Mouse (Mus musculus): ENCODE results near the gene Srp14.

Gene Srp14

GRCm38 (mm10) chr2:118479550-118479909 is at the start of gene Srp14:
TSS of gene Srp14 (minus strand) at chr2:118479711.
- DNase-seq (ENCODE audit: low spot score in 2 of 2): peak; percentile 92 to 95

DNA sequence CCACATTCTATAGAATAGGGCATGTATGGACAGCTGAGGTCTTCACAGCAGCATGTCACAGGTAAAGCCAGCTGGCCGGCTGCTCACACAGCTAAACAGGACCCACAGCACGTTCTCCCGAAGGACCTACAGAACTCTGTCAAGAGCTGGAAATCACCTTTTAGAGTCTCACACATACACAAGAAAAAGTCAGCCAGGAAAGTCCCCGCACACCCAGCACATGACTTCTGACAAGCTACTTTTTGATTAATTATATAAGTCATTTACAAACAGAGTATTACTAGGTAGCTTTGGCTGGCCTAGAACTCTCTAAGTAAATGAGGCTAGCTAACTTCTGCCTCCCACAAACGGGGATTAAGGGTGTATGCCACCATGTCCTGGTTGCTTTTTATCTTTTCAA is 47.0 kb upstream of the Srp14 start:
- no peak for DNase-seq (ENCODE audit: low spot score in 2 of 2)

DNA sequence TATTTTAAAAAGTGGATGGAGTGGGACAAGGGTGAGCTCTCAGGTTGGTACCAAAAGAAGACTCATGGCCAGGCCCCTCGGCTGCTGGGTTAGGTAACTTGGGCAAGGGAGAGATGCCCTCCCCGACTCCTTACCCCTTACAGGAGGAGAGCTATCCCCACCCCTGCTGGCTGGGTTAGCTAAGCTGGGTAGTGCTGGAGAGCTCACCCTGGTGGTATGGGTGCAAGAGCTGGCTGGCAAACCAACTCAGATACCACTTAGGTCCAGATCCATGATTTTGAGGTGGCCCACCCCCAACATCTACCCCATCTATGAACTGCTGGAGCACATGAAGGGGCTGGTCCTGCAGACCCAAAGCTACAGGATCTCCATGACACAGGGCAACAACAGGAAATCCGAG is 45.3 kb upstream of the Srp14 start:
- no peak for DNase-seq (ENCODE audit: low spot score in 2 of 2)

GRCm38 (mm10) chr2:118523163-118523730 is 43.7 kb upstream of the Srp14 start:
- no peak for DNase-seq (ENCODE audit: low spot score in 2 of 2)

- no peak for DNase-seq (ENCODE audit: low spot score in 2 of 2)
These were observed 42.8 kb upstream of the Srp14 start for GRCm38 (mm10) chr2:118522265-118522664.

DNA sequence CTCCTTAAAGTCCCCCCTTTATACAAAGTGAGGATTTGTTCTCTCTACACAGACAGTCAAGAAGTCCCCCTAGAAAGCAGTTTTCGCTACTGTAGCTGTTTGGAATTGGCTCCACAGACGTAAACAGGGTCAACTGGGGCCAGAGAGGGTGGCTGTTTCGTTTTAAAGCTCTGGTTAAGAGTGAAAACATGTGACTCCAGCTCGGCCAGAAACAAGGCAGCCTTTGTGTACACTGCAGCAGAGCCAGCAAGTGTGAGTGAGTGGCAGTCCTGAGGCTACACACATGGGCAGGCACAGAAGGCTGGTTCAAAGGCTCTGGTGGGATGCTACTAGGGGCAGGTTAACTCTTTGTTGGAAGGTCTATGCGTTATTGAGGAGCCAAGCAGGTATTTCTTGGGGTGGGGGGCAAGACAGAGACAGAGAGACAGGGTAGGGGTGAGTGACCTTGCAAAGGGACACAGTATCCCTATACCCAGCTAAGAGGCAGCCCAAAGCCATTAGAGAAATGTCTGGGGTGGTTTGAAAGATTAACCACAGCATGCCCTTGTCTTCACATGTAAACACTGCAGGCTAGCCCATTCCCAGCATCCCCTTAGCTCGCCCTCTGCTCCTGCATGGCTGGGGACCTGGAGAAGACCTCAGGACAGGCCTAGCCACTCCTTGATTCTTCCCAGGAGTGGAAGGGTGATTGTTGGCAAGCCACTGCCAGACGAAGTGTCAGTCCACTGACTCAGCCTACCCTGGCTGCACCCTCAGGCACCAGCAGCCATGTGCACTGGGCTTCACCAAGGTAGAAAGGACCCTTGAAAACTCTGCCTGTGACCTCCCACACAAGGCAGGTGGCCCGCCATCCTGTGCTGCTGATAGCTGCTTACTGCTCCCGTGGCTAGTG is 40.8 kb upstream of the Srp14 start:
- peak in 1 of 2 experiments; percentile 25 for DNase-seq (ENCODE audit: low spot score in 2 of 2)

GRCm38 (mm10) chr2:118512418-118513377 is 33.2 kb upstream of the Srp14 start:
- peak in 1 of 2 experiments; percentile 40 for DNase-seq (ENCODE audit: low spot score in 2 of 2)

- no peak for DNase-seq (ENCODE audit: low spot score in 2 of 2)
These were observed 32.4 kb upstream of the Srp14 start for GRCm38 (mm10) chr2:118511779-118512417.

- no peak for DNase-seq (ENCODE audit: low spot score in 2 of 2)
These were observed 31.2 kb upstream of the Srp14 start for GRCm38 (mm10) chr2:118510447-118511310.

DNA sequence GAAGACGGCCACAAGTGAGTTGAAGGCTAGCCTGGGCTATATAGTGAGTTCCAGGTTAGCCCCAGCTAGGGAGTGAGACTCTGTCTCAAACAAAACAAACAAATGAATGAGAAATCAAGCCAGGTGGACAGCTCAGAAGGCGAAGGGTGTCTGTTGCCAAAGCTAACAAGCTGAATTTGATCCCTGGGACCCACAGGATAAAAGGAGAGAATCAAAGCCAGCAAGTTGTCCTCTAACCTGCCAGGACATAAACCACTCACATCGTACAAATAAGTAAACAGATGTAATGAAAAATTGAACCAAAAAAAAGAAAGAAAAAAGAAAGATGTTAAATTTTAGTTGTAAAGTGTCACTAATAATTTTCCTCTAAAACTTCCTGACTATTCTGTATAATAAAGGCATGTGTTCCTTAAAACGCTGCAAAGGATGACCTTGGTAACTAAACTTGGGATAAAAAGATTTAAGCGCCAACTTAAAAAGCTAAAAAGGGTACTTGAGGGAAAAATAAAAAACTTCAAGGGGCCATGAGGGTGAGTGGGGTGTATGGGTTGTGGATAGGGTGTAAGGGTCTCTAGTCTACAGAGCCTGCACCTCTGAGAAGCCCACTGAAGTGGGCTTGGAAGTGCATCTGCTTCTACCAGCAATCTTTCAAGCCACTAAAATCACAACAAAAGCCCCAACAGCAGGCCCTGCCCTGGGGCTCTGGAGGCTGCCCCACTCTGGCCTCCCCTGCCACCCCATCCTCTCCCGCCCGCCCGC is 30.4 kb upstream of the Srp14 start:
- no peak for DNase-seq (ENCODE audit: low spot score in 2 of 2)

DNA sequence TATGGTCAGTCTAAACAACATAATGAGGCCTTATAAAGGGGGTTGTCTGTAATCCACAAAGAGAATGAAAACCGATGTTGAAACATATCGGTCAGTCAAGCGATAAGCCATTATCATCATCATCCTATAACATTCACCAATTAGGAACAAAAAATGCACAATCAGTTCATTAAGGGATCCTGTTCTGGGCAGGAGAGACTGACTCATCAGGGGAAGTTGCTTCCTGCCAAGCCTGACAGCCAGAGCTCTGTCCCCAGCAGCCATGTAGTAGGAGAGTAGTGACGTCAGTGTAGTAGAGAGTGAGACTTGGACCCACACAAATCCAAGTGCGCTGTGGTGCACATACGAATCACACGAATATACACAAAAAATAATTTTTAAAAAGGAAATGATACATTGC is 27.6 kb upstream of the Srp14 start:
- no peak for DNase-seq (ENCODE audit: low spot score in 2 of 2)

DNA sequence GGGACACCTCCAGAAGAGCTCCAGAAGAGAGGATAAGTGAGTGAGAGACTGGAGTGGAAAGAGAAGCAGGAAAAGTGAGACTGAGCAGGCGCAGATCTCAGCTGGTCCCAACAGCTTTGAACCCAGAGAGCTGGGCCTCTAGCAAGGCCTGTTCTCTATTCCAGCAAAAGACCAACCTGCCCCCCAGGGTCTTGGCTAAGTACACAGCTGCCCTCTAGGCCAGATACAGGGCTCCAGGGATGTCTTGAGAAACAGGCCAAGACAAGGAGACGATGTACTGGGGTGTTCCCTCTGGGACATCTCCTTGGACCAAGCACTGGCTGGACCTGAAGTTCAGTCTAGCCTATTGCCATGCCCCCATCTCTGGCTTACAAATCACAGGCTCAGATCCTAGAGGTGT is 20.7 kb upstream of the Srp14 start:
- no peak for DNase-seq (ENCODE audit: low spot score in 2 of 2)

DNA sequence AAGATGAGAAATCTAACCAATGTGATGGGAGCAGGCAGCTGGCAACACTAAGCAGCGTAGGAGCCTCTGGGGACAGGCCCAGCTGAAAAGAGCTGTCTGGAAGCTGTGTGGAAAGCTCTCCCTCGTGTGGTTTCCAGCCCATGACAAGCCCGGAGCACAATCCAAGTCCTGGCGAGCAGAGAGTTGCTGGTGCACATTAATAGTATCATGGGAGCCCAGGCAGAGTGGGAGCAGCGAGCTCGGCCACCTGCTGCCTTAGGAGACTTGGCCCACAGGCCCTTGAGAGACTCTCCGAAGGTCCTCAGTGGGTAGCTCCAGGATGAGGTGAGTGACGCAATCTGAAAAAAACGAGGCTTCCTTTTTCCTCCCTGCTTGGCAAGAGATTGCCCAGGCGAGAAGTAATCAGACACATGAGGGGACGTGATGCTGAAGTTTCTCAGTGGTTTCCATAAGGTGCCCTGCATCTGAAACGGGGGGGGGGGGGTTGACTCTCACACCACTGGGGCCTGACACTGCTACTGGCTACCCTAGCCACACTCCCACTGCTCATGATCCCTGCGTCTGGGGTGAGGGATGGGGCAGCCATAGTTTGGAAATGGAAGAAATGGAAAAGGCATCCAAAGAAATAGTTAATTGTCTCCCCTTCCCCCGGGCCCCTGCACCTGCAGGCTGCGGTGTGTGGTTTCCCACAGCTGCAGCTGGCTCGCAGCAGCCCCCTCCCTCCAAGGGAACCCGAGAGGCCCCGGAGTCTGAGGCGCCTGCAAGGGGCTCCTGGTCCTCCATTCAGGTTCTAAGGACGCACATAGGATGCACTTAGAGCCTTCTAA is 19.8 kb upstream of the Srp14 start:
- peak; percentile 52 to 56 for DNase-seq (ENCODE audit: low spot score in 2 of 2)

- DNase-seq (ENCODE audit: low spot score in 2 of 2): no peak
These were observed 19.0 kb upstream of the Srp14 start for GRCm38 (mm10) chr2:118498476-118498875.

DNA sequence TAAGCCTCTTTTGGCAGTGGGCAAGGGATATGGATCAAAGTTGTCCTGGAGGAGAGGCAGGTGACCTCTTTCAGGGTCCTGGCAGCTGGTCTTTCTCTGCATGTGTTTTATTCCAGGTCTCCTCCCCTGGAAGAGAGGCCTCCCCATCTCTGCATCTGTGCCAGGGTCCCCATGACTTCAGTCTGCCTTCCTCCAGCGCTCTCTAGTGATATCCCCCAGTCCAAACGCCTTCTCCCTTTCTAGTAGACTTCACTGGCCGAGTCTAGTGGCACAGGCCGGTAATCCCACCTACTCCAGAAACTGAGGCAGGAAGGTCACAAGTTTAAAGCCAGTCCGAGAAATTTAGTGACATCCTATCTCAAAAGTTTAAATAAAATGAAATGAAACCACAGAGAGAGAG is 18.4 kb upstream of the Srp14 start:
- no peak for DNase-seq (ENCODE audit: low spot score in 2 of 2)

- DNase-seq (ENCODE audit: low spot score in 2 of 2): peak; percentile 47 to 49
These were observed 15.5 kb upstream of the Srp14 start for GRCm38 (mm10) chr2:118495024-118495423.

DNA sequence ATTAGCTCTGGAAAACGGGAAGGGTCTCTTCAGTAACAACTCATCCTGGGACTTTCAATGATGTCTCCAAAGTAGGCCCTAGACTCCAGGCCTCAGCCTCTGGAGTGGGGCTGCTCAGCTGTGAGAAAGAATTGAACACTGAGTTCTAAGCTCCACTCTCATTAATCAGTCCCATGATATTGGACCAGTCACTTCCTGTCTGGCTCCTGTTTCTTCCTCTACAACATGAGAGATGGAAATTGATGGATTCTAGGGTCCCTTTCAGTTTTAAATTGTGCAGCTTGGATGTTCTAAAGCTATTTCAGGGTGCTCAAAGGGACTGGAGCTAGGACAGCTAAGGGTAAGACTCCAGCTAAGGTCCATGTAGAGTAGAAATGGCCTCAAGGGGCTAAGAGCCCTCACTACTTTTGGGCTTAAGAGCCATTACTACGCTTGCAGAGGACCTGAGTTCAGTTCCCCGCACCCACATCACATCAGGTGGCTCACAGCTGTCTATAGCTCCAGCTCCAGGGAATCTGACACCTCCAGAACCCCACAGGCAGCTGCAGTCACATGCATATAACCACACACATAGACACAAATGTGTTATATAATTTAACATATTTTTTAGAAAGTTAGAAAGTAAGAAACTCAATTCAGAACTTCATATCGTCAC is 12.4 kb upstream of the Srp14 start:
- DNase-seq (ENCODE audit: low spot score in 2 of 2): no peak

DNA sequence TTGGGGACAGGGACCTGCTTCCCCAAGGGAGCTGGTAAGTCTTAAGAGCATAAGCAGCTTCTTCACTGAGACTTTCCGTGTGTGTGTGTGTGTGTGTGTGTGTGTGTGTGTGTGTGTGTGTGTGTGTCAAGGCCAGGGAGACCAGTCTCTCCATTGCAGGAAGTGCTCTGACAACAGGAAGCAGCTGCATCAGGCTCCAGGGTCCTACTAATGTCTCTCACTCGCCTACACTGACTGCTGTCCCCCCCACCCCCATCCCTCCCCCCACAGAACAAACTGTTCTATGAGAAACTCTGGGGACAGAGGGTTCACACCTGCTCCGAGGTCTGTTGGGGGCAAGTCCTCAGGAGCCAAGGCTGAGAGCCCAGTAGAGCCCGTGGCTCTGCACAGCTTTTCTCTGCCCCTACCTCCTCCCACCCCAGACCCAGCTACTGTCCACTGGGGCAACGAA is 11.8 kb upstream of the Srp14 start:
- DNase-seq (ENCODE audit: low spot score in 2 of 2): peak; percentile 80 to 83
